Mouse (Mus musculus): Measurements from ENCODE around the gene 6330403K07Rik. TPM values are rescaled to one million over a fixed set of nuclear protein-coding genes. Genes with fewer than 3 reads are reported as not detected.
A peak's percentile ranks its signal among the peaks of the same experiment; 100 is the strongest.

Gene 6330403K07Rik
- 141 and 276 TPM in 2 replicates for polyA plus RNA-seq (2016; fragmentation: Nextera tagmentation; extraction: Ambion mirVana)

GRCm38 (mm10) chr11:71033163-71033761, at the start of gene 6330403K07Rik:
6330403K07Rik (minus strand) TSS chr11:71033513.
- peaks cover 22% of the 10 kb centered on the region for H3K36me3 ChIP-seq
- no peaks in the 10 kb centered on the region for H3K9me3 ChIP-seq
- DNase-seq (ENCODE audit: low spot score), result peak; percentile 90
- under 1% methylated on average over 30 of the region's 31 CpGs for WGBS
- H3K4me1 ChIP-seq (replicated peaks), result peaks cover 36% of the 10 kb centered on the region
- H3K27me3 ChIP-seq (ENCODE audit: insufficient read depth, poor library complexity, severe bottlenecking), result no peaks in the 10 kb centered on the region
- peak within 1 kb of the TSS; percentile 95 for H3K27ac ChIP-seq
- H3K4me3 ChIP-seq, result peak within 1 kb of the TSS; percentile 72

GRCm38 (mm10) chr11:71076342-71076741, 43.0 kb upstream of the 6330403K07Rik start:
- no peak for DNase-seq (ENCODE audit: low spot score)
- peaks cover 21% of the 10 kb centered on the region for H3K9me3 ChIP-seq
- WGBS, result 75% methylated on average over 1 of the region's 1 CpGs
- no peaks in the 10 kb centered on the region for H3K36me3 ChIP-seq
- no peaks in the 10 kb centered on the region for H3K27me3 ChIP-seq (ENCODE audit: insufficient read depth, poor library complexity, severe bottlenecking)
- H3K27ac ChIP-seq, result no peak overlapping the region
- H3K4me1 ChIP-seq (replicated peaks), result no peaks in the 10 kb centered on the region
- H3K4me3 ChIP-seq, result no peak overlapping the region

- H3K4me1 ChIP-seq (replicated peaks), result no peaks in the 10 kb centered on the region
- 2% methylated on average over 1 of the region's 1 CpGs for WGBS
- DNase-seq (ENCODE audit: low spot score), result no peak
These were observed 19.2 kb upstream of the 6330403K07Rik start for GRCm38 (mm10) chr11:71052554-71052953.

GRCm38 (mm10) chr11:71039526-71040298, 6.4 kb upstream of the 6330403K07Rik start:
- H3K36me3 ChIP-seq, result no peaks in the 10 kb centered on the region
- no peaks in the 10 kb centered on the region for H3K27me3 ChIP-seq (ENCODE audit: insufficient read depth, poor library complexity, severe bottlenecking)
- no peak overlapping the region for H3K27ac ChIP-seq
- WGBS, result 97% methylated on average over 5 of the region's 5 CpGs
- DNase-seq (ENCODE audit: low spot score), result no peak
- no peaks in the 10 kb centered on the region for H3K9me3 ChIP-seq
- no peaks in the 10 kb centered on the region; the same call in 1 of the 2 replicates for H3K4me1 ChIP-seq (replicated peaks)
- no peak overlapping the region for H3K4me3 ChIP-seq

More at GRCm38 (mm10) chr11:71052554-71052953, 19.2 kb upstream of the 6330403K07Rik start:
- Histone ChIP-seq H3K36me3 (no peaks in the 10 kb centered on the region), H3K27me3 (ENCODE audit: insufficient read depth, poor library complexity, severe bottlenecking) (no peaks in the 10 kb centered on the region), H3K9me3 (no peaks in the 10 kb centered on the region), H3K4me3 (no peak overlapping the region), H3K27ac (no peak overlapping the region)

- Histone ChIP-seq H3K4me3 (peak overlapping the region; percentile 72), H3K4me1 (replicated peaks) (peaks cover 36% of the 10 kb centered on the region), H3K27me3 (ENCODE audit: insufficient read depth, poor library complexity, severe bottlenecking) (no peaks in the 10 kb centered on the region), H3K27ac (peak overlapping the region; percentile 95), H3K36me3 (peaks cover 28% of the 10 kb centered on the region), H3K9me3 (no peaks in the 10 kb centered on the region)
- DNase-seq (ENCODE audit: low spot score), result peak; percentile 62
- WGBS, result 7% methylated on average over 26 of the region's 26 CpGs
These were observed 686 bp downstream of the 6330403K07Rik start for GRCm38 (mm10) chr11:71032491-71033162.

GRCm38 (mm10) chr11:71032070-71032469, 1.2 kb downstream of the 6330403K07Rik start:
- peaks cover 34% of the 10 kb centered on the region for H3K36me3 ChIP-seq
- peak overlapping the region; percentile 95 for H3K27ac ChIP-seq
- no peaks in the 10 kb centered on the region for H3K27me3 ChIP-seq (ENCODE audit: insufficient read depth, poor library complexity, severe bottlenecking)
- no peak for DNase-seq (ENCODE audit: low spot score)
- peak overlapping the region; percentile 72 for H3K4me3 ChIP-seq
- H3K4me1 ChIP-seq (replicated peaks), result peaks cover 36% of the 10 kb centered on the region
- 70% methylated on average over 7 of the region's 7 CpGs for WGBS
- H3K9me3 ChIP-seq, result no peaks in the 10 kb centered on the region

- Histone ChIP-seq H3K4me1 (replicated peaks) (peaks cover 36% of the 10 kb centered on the region), H3K27me3 (ENCODE audit: insufficient read depth, poor library complexity, severe bottlenecking) (no peaks in the 10 kb centered on the region), H3K27ac (no peak overlapping the region), H3K9me3 (no peaks in the 10 kb centered on the region), H3K4me3 (no peak overlapping the region), H3K36me3 (peaks cover 59% of the 10 kb centered on the region)
- 74% methylated on average over 3 of the region's 3 CpGs for WGBS
- no peak for DNase-seq (ENCODE audit: low spot score)
These were observed 3.8 kb downstream of the 6330403K07Rik start for GRCm38 (mm10) chr11:71029403-71030118.

- Histone ChIP-seq H3K4me1 (replicated peaks) (peaks cover 28% of the 10 kb centered on the region), H3K36me3 (peaks cover 71% of the 10 kb centered on the region), H3K27me3 (ENCODE audit: insufficient read depth, poor library complexity, severe bottlenecking) (no peaks in the 10 kb centered on the region), H3K27ac (no peak overlapping the region), H3K4me3 (no peak overlapping the region), H3K9me3 (no peaks in the 10 kb centered on the region)
- WGBS, result 91% methylated on average over 3 of the region's 3 CpGs
- DNase-seq (ENCODE audit: low spot score), result no peak
These were observed 5.0 kb downstream of the 6330403K07Rik start for GRCm38 (mm10) chr11:71028280-71028679.

- Histone ChIP-seq H3K27ac (peak within 1 kb of the TSS; percentile 95), H3K36me3 (peaks cover 46% of the 10 kb centered on the region), H3K9me3 (no peaks in the 10 kb centered on the region), H3K4me3 (peak within 1 kb of the TSS; percentile 82), H3K4me1 (replicated peaks) (peaks cover 37% of the 10 kb centered on the region), H3K27me3 (ENCODE audit: insufficient read depth, poor library complexity, severe bottlenecking) (no peaks in the 10 kb centered on the region)
- peak; percentile 98 for DNase-seq (ENCODE audit: low spot score)
- WGBS, result under 1% methylated on average over 71 of the region's 71 CpGs
These were observed 13.9 kb downstream of the 6330403K07Rik start, which contains the start of the genes Mis12 and Derl2 for GRCm38 (mm10) chr11:71019201-71020068. Mis12 (plus strand) TSS chr11:71019611. Derl2 (minus strand) TSS chr11:71019841.

- Histone ChIP-seq H3K36me3 (peaks cover 46% of the 10 kb centered on the region), H3K27ac (peak overlapping the region; percentile 95), H3K4me3 (peak overlapping the region; percentile 82), H3K27me3 (ENCODE audit: insufficient read depth, poor library complexity, severe bottlenecking) (no peaks in the 10 kb centered on the region), H3K9me3 (no peaks in the 10 kb centered on the region), H3K4me1 (replicated peaks) (peaks cover 37% of the 10 kb centered on the region)
- no peak for DNase-seq (ENCODE audit: low spot score)
- 7% methylated on average over 28 of the region's 28 CpGs for WGBS
These were observed 14.7 kb downstream of the 6330403K07Rik start for GRCm38 (mm10) chr11:71018416-71019200.

GRCm38 (mm10) chr11:71017051-71017450, 16.3 kb downstream of the 6330403K07Rik start:
- Histone ChIP-seq H3K27ac (no peak overlapping the region), H3K4me1 (replicated peaks) (peaks cover 37% of the 10 kb centered on the region), H3K4me3 (no peak overlapping the region), H3K27me3 (ENCODE audit: insufficient read depth, poor library complexity, severe bottlenecking) (no peaks in the 10 kb centered on the region), H3K36me3 (peaks cover 46% of the 10 kb centered on the region), H3K9me3 (no peaks in the 10 kb centered on the region)
- 90% methylated on average over 1 of the region's 1 CpGs for WGBS
- DNase-seq (ENCODE audit: low spot score), result no peak
